Mouse (Mus musculus) stomach, postnatal 0 days (tissue): ENCODE measurements around the gene Ccm2. TPM values are rescaled to one million over a fixed set of nuclear protein-coding genes. Genes with fewer than 3 reads are reported as not detected.

Experiments
- ATAC-seq: fragments of 200-750 bp; cut with Nextera tagmentation; 2 replicates; pipeline ENCODE4 v1.8.0; 2017; ENCODE audit not compliant: low FRiP score, low TSS enrichment
- DNase-seq: peaks from one replicate; pipeline ENCODE4 v3.0.0-alpha.2; 2016; ENCODE audit warnings: low spot score
- H3K27ac ChIP-seq: fragments of 300-500 bp; sonication (generic); replicated peaks from 2 replicates; pipeline ENCODE4 v1.5.1; 2014; ENCODE audit warnings: mild to moderate bottlenecking, control low read depth
- H3K27me3 ChIP-seq: fragments of 300-500 bp; sonication (generic); 2 replicates; pipeline ENCODE4 v1.6.1; 2014; ENCODE audit warnings: low read length; ENCODE audit not compliant: control insufficient read depth, insufficient read depth
- H3K36me3 ChIP-seq: fragments of 300-500 bp; sonication (generic); 2 replicates; pipeline ENCODE4 v1.6.1; 2014; ENCODE audit warnings: low read length, mixed read lengths; ENCODE audit not compliant: control insufficient read depth, insufficient read depth
- H3K4me1 ChIP-seq: fragments of 300-500 bp; sonication (generic); replicated peaks from 2 replicates; pipeline ENCODE4 v1.6.1; 2014; ENCODE audit warnings: antibody characterized with exemption; ENCODE audit not compliant: control insufficient read depth, insufficient read depth
- H3K4me2 ChIP-seq: fragments of 300-500 bp; sonication (generic); replicated peaks from 2 replicates; pipeline ENCODE4 v1.6.1; 2014; ENCODE audit warnings: low read depth, mild to moderate bottlenecking, control low read depth, moderate library complexity
- H3K4me3 ChIP-seq: fragments of 300-500 bp; sonication (generic); 2 replicates; pipeline ENCODE4 v1.5.1; 2014; ENCODE audit warnings: low read depth, low read length, control low read depth
- H3K9ac ChIP-seq: fragments of 300-500 bp; sonication (generic); 2 replicates; pipeline ENCODE4 v1.6.1; 2014; ENCODE audit warnings: mild to moderate bottlenecking, low read length, control low read depth, mixed read lengths
- H3K9me3 ChIP-seq: fragments of 300-500 bp; sonication (generic); 2 replicates; pipeline ENCODE4 v1.6.1; 2016; ENCODE audit warnings: low read length; ENCODE audit not compliant: control insufficient read depth
- CTCF ChIP-seq: IDR thresholded peaks from 2 replicates; pipeline ENCODE4 v1.5.1; 2016; ENCODE audit warnings: antibody characterized with exemption, low read depth, mild to moderate bottlenecking, moderate library complexity
- EP300 ChIP-seq: optimal IDR thresholded peaks from 2 replicates; pipeline ENCODE3; 2016; ENCODE audit warnings: antibody characterized with exemption
- WGBS: fragments of 180-500 bp; shearing (Covaris S2); extraction: QIAGEN DNeasy Blood & Tissue Kit; methylation state at CpG from one replicate; pipeline ENCODE4 v1.1.7; 2014; 5-methylcytosine and 5-hydroxymethylcytosine counted together
- polyA plus RNA-seq: library from polyadenylated mRNA; unstranded; fragments of >200 nt; fragmentation: Nextera tagmentation; extraction: Ambion mirVana; gene quantifications from 2 replicates; pipeline ENCODE4 v1.2.1, GENCODE M21; 2015

Gene Ccm2
- polyA plus RNA-seq, 1 experiment from 2014 or later: 45.7 TPM

GRCm38 (mm10) chr11:6508269-6508876 is 38.3 kb upstream of the Ccm2 start:
- ATAC-seq (no peak), DNase-seq (no peak)
- H3K27ac ChIP-seq: no peak overlapping the region
- no peaks in the 10 kb centered on the region for H3K4me1 ChIP-seq
- no peak overlapping the region for H3K9ac ChIP-seq
- no peaks in the 10 kb centered on the region for H3K36me3 ChIP-seq
- no peak overlapping the region for H3K4me3 ChIP-seq
- no peaks in the 10 kb centered on the region for H3K9me3 ChIP-seq
- no peaks in the 10 kb centered on the region for H3K27me3 ChIP-seq
- TF ChIP-seq EP300 (no peak), CTCF (no peak)
- H3K4me2 ChIP-seq: no peak overlapping the region
- 29% methylated on average over 1 of the region's 1 CpGs for WGBS

- Histone ChIP-seq H3K27ac (no peak overlapping the region), H3K4me2 (no peak overlapping the region), H3K36me3 (no peaks in the 10 kb centered on the region), H3K9ac (no peak overlapping the region), H3K4me1 (no peaks in the 10 kb centered on the region), H3K4me3 (no peak overlapping the region), H3K9me3 (no peaks in the 10 kb centered on the region), H3K27me3 (no peaks in the 10 kb centered on the region)
- no peak for DNase-seq
- TF ChIP-seq CTCF (no peak), EP300 (no peak)
- no peak for ATAC-seq
- WGBS: 48% methylated on average over 7 of the region's 7 CpGs
These were observed 31.9 kb upstream of the Ccm2 start for GRCm38 (mm10) chr11:6514837-6515236.

- Histone ChIP-seq H3K9me3 (no peaks in the 10 kb centered on the region), H3K27ac (no peak overlapping the region), H3K9ac (no peak overlapping the region), H3K36me3 (peaks cover under 1% of the 10 kb centered on the region; the same call in 1 of the 2 replicates), H3K27me3 (no peaks in the 10 kb centered on the region), H3K4me3 (no peak overlapping the region), H3K4me1 (no peaks in the 10 kb centered on the region), H3K4me2 (no peak overlapping the region)
- ATAC-seq (no peak), DNase-seq (no peak)
- WGBS: 53% methylated on average over 11 of the region's 11 CpGs
- TF ChIP-seq EP300: no peak
- no peak for TF ChIP-seq CTCF
These were observed 27.1 kb upstream of the Ccm2 start for GRCm38 (mm10) chr11:6519491-6520033.

GRCm38 (mm10) chr11:6520507-6521173 is 26.0 kb upstream of the Ccm2 start, which contains the start of gene Myo1g:
Myo1g (minus strand) TSS chr11:6520965.
- Histone ChIP-seq H3K9ac (no peak within 1 kb of the TSS), H3K4me2 (no peak within 1 kb of the TSS), H3K36me3 (peaks cover 9% of the 10 kb centered on the region), H3K4me3 (no peak within 1 kb of the TSS), H3K9me3 (no peaks in the 10 kb centered on the region), H3K27me3 (no peaks in the 10 kb centered on the region), H3K4me1 (no peaks in the 10 kb centered on the region), H3K27ac (no peak within 1 kb of the TSS)
- DNase-seq (no peak), ATAC-seq (0 out of 2 replicates have a peak, but pooled peaks have one; percentile 28)
- 73% methylated on average over 7 of the region's 7 CpGs for WGBS
- no peak for TF ChIP-seq EP300
- TF ChIP-seq CTCF: no peak

GRCm38 (mm10) chr11:6522782-6523525 is 23.7 kb upstream of the Ccm2 start:
- H3K4me1 ChIP-seq: no peaks in the 10 kb centered on the region
- H3K27ac ChIP-seq: no peak overlapping the region
- ATAC-seq (no peak), DNase-seq (no peak)
- H3K9me3 ChIP-seq: no peaks in the 10 kb centered on the region
- no peaks in the 10 kb centered on the region for H3K27me3 ChIP-seq
- H3K4me3 ChIP-seq: no peak overlapping the region
- no peak overlapping the region for H3K4me2 ChIP-seq
- no peak for TF ChIP-seq CTCF
- no peak for TF ChIP-seq EP300
- H3K36me3 ChIP-seq: peaks cover 13% of the 10 kb centered on the region
- no peak overlapping the region for H3K9ac ChIP-seq
- WGBS: 70% methylated on average over 9 of the region's 9 CpGs
